Mouse (Mus musculus): Measurements from ENCODE around the gene Zfp637.

- TF ChIP-seq POLR2A (IDR thresholded peaks at IDR 0.05; ENCODE audit: borderline replicate concordance, extremely low read depth, insufficient read depth, insufficient read length, poor library complexity, severe bottlenecking) (no peak), CTCF (IDR thresholded peaks at IDR 0.05; ENCODE audit: borderline replicate concordance, extremely low read depth, insufficient read depth, insufficient read length) (no peak)
Observed at GRCm38 (mm10) chr6:117841511-117841955, 553 bp downstream of the Zfp637 start.
